Mouse (Mus musculus): ENCODE measurements around the gene Cyp2j13. TPM values are rescaled to one million over a fixed set of nuclear protein-coding genes. Genes with fewer than 3 reads are reported as not detected.
A peak's percentile ranks its signal among the peaks of the same experiment; 100 is the strongest.
"Not testable (repeated sequence)": the region's sequence is repeated elsewhere in the genome, so short reads cannot be mapped to it uniquely, and the experiment has no call there.

Cyp2j13 gene
- polyA plus RNA-seq (2014; fragmentation: Nextera tagmentation; extraction: Ambion mirVana) = not detected in 2 replicates

- Histone ChIP-seq H3K4me2 (ENCODE audit: low read length) (peak within 1 kb of the TSS; percentile 37), H3K9ac (ENCODE audit: low read length) (no peak within 1 kb of the TSS), H3K36me3 (ENCODE audit: control insufficient read depth, insufficient read depth, low read length) (no peaks in the 10 kb centered on the region), H3K27ac (ENCODE audit: low read depth) (no peak within 1 kb of the TSS), H3K4me1 (replicated peaks; ENCODE audit: control insufficient read depth, insufficient read depth, low read length) (no peaks in the 10 kb centered on the region), H3K9me3 (ENCODE audit: control insufficient read depth, low read length) (no peaks in the 10 kb centered on the region), H3K27me3 (replicated peaks; ENCODE audit: control insufficient read depth, insufficient read depth, low read length) (no peaks in the 10 kb centered on the region), H3K4me3 (ENCODE audit: low read depth, low read length) (no peak within 1 kb of the TSS)
- 9% methylated on average over 19 of the region's 20 CpGs for WGBS
- DNase-seq (ENCODE audit: low spot score) = no peak
- ATAC-seq (replicated peaks; ENCODE audit: low FRiP score, low TSS enrichment, low read depth) = peak; percentile 55; the same call in 1 of the 2 replicates
Observed at GRCm38 (mm10) chr4:96077261-96078125, at the start of gene Cyp2j13. Cyp2j13 (minus strand) TSS chr4:96077546.

DNA sequence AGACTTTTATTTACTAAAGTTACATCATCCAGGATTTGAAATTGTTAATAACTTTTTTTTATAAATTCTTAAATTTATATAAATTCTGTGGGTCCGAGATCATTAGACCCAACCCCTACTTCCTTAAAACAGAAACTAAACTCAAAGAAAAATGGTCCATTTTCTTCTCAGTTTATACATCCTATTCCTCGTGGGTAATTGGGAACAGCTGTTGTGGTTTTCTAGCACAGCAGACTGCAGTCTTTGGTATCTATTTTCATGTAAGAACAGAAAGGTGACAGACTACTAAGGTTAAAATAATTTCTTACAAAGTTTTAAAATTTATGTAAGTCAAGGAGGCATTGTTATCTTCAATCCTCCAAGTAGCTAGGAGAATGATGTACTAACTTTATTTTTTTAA lies 19.5 kb upstream of the Cyp2j13 start:
- Histone ChIP-seq H3K27me3 (replicated peaks; ENCODE audit: control insufficient read depth, insufficient read depth, low read length) (no peaks in the 10 kb centered on the region), H3K9me3 (ENCODE audit: control insufficient read depth, low read length) (no peaks in the 10 kb centered on the region), H3K9ac (ENCODE audit: low read length) (no peak overlapping the region), H3K4me3 (ENCODE audit: low read depth, low read length) (no peak overlapping the region), H3K4me1 (replicated peaks; ENCODE audit: control insufficient read depth, insufficient read depth, low read length) (no peaks in the 10 kb centered on the region), H3K36me3 (ENCODE audit: control insufficient read depth, insufficient read depth, low read length) (no peaks in the 10 kb centered on the region), H3K4me2 (ENCODE audit: low read length) (no peak overlapping the region), H3K27ac (ENCODE audit: low read depth) (no peak overlapping the region)
- no peak for DNase-seq (ENCODE audit: low spot score)
- WGBS = 48% methylated on average over 2 of the region's 2 CpGs
- ATAC-seq (replicated peaks; ENCODE audit: low FRiP score, low TSS enrichment, low read depth) = no peak

DNA sequence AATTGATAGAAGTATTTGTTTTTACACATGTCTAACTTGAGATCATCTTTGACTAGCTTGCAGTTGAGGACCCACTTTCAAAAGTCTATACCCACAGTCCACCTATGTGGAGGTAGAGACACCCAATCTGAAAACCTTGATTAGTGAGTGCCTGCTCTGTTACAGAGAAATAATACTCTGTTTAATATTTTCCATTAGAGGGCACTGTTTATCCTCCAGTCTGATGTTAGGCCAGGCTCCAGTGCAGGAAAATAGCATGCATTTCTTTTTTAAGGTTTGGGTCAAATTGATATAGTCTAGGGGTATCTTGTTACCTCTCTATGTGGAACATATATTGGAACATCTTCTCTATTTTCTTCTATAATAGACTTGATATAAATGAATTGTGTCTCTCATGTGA lies 14.5 kb upstream of the Cyp2j13 start:
- Histone ChIP-seq H3K4me1 (replicated peaks; ENCODE audit: control insufficient read depth, insufficient read depth, low read length) (no peaks in the 10 kb centered on the region), H3K9me3 (ENCODE audit: control insufficient read depth, low read length) (no peaks in the 10 kb centered on the region), H3K27ac (ENCODE audit: low read depth) (no peak overlapping the region), H3K4me3 (ENCODE audit: low read depth, low read length) (no peak overlapping the region), H3K27me3 (replicated peaks; ENCODE audit: control insufficient read depth, insufficient read depth, low read length) (no peaks in the 10 kb centered on the region), H3K36me3 (ENCODE audit: control insufficient read depth, insufficient read depth, low read length) (no peaks in the 10 kb centered on the region), H3K9ac (ENCODE audit: low read length) (no peak overlapping the region), H3K4me2 (ENCODE audit: low read length) (no peak overlapping the region)
- ATAC-seq (replicated peaks; ENCODE audit: low FRiP score, low TSS enrichment, low read depth) (no peak), DNase-seq (ENCODE audit: low spot score) (no peak)

GRCm38 (mm10) chr4:96089356-96090048 lies 12.2 kb upstream of the Cyp2j13 start:
- not testable (repeated sequence) for H3K4me2 ChIP-seq (ENCODE audit: low read length); ATAC-seq (replicated peaks; ENCODE audit: low FRiP score, low TSS enrichment, low read depth); DNase-seq (ENCODE audit: low spot score); H3K27me3 ChIP-seq (replicated peaks; ENCODE audit: control insufficient read depth, insufficient read depth, low read length); H3K9ac ChIP-seq (ENCODE audit: low read length); H3K4me3 ChIP-seq (ENCODE audit: low read depth, low read length); H3K27ac ChIP-seq (ENCODE audit: low read depth); H3K9me3 ChIP-seq (ENCODE audit: control insufficient read depth, low read length); H3K4me1 ChIP-seq (replicated peaks; ENCODE audit: control insufficient read depth, insufficient read depth, low read length); H3K36me3 ChIP-seq (ENCODE audit: control insufficient read depth, insufficient read depth, low read length)
- 65% methylated on average over 6 of the region's 6 CpGs for WGBS

DNA sequence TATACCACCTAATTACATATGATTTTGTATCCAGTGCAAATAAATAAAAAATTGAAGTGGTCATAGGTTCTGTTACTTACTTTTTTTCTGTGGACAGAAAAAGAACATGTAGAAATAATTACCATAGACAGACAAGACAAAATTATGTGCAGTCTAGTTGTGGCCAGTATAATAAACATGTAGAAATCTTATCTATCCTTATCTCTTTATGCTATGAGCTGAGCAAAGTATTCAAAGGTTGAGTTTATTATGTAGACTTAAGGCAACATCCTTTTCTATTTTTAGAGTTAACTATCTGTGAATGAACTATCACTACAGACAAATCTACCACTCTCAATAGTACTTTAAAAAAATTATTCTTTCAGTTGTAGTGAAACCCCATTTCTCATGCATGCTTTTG lies 962 bp upstream of the Cyp2j13 start:
- ATAC-seq (replicated peaks; ENCODE audit: low FRiP score, low TSS enrichment, low read depth) (no peak), DNase-seq (ENCODE audit: low spot score) (no peak)
- Histone ChIP-seq H3K4me1 (replicated peaks; ENCODE audit: control insufficient read depth, insufficient read depth, low read length) (no peaks in the 10 kb centered on the region), H3K9ac (ENCODE audit: low read length) (no peak overlapping the region), H3K4me2 (ENCODE audit: low read length) (no peak overlapping the region), H3K9me3 (ENCODE audit: control insufficient read depth, low read length) (no peaks in the 10 kb centered on the region), H3K36me3 (ENCODE audit: control insufficient read depth, insufficient read depth, low read length) (no peaks in the 10 kb centered on the region), H3K27me3 (replicated peaks; ENCODE audit: control insufficient read depth, insufficient read depth, low read length) (no peaks in the 10 kb centered on the region), H3K27ac (ENCODE audit: low read depth) (no peak overlapping the region), H3K4me3 (ENCODE audit: low read depth, low read length) (no peak overlapping the region)

- DNase-seq (ENCODE audit: low spot score) (no peak), ATAC-seq (replicated peaks; ENCODE audit: low FRiP score, low TSS enrichment, low read depth) (no peak)
- 83% methylated on average over 2 of the region's 2 CpGs for WGBS
Observed at GRCm38 (mm10) chr4:96062045-96062444, 15.3 kb downstream of the Cyp2j13 start.

GRCm38 (mm10) chr4:96060106-96060505 lies 17.2 kb downstream of the Cyp2j13 start:
- DNase-seq (ENCODE audit: low spot score) (no peak), ATAC-seq (replicated peaks; ENCODE audit: low FRiP score, low TSS enrichment, low read depth) (no peak)
- no peaks in the 10 kb centered on the region for H3K27me3 ChIP-seq (replicated peaks; ENCODE audit: control insufficient read depth, insufficient read depth, low read length)
- H3K27ac ChIP-seq (ENCODE audit: low read depth) = no peak overlapping the region
- H3K4me1 ChIP-seq (replicated peaks; ENCODE audit: control insufficient read depth, insufficient read depth, low read length) = no peaks in the 10 kb centered on the region
- 86% methylated on average over 2 of the region's 2 CpGs for WGBS
- no peaks in the 10 kb centered on the region for H3K9me3 ChIP-seq (ENCODE audit: control insufficient read depth, low read length)
- no peak overlapping the region for H3K4me2 ChIP-seq (ENCODE audit: low read length)
- H3K4me3 ChIP-seq (ENCODE audit: low read depth, low read length) = no peak overlapping the region
- no peak overlapping the region for H3K9ac ChIP-seq (ENCODE audit: low read length)
- H3K36me3 ChIP-seq (ENCODE audit: control insufficient read depth, insufficient read depth, low read length) = no peaks in the 10 kb centered on the region

More at GRCm38 (mm10) chr4:96062045-96062444, 15.3 kb downstream of the Cyp2j13 start:
- Histone ChIP-seq H3K27me3 (replicated peaks; ENCODE audit: control insufficient read depth, insufficient read depth, low read length) (no peaks in the 10 kb centered on the region), H3K4me3 (ENCODE audit: low read depth, low read length) (no peak overlapping the region), H3K9me3 (ENCODE audit: control insufficient read depth, low read length) (no peaks in the 10 kb centered on the region), H3K4me2 (ENCODE audit: low read length) (no peak overlapping the region), H3K36me3 (ENCODE audit: control insufficient read depth, insufficient read depth, low read length) (no peaks in the 10 kb centered on the region), H3K4me1 (replicated peaks; ENCODE audit: control insufficient read depth, insufficient read depth, low read length) (no peaks in the 10 kb centered on the region), H3K27ac (ENCODE audit: low read depth) (no peak overlapping the region), H3K9ac (ENCODE audit: low read length) (no peak overlapping the region)

DNA sequence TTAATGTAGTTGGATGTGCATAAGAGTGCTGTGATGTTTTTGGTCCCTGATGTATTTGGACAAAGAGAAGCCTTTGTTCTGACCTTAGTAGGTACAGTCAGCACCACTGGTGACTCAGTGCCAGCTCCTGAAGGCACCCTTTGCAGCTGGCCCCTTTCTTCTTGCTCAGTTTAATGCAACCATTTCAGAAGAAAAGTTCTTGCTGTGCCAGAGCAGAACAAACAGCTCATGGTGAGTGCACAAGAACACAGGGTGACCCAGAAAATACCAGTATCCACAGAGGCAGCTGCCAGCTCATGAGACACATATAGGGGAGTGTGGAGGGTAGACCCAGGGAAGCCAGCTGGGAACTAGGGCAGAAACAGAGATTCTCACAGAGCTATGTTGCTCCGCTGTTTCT lies 48.9 kb downstream of the Cyp2j13 start:
- no peaks in the 10 kb centered on the region for H3K4me1 ChIP-seq (replicated peaks; ENCODE audit: control insufficient read depth, insufficient read depth, low read length)
- no peak overlapping the region for H3K9ac ChIP-seq (ENCODE audit: low read length)
- no peak for DNase-seq (ENCODE audit: low spot score)
- WGBS = 84% methylated on average over 1 of the region's 1 CpGs
- H3K36me3 ChIP-seq (ENCODE audit: control insufficient read depth, insufficient read depth, low read length) = no peaks in the 10 kb centered on the region
- H3K27me3 ChIP-seq (replicated peaks; ENCODE audit: control insufficient read depth, insufficient read depth, low read length) = no peaks in the 10 kb centered on the region
- H3K4me3 ChIP-seq (ENCODE audit: low read depth, low read length) = no peak overlapping the region
- H3K9me3 ChIP-seq (ENCODE audit: control insufficient read depth, low read length) = no peaks in the 10 kb centered on the region
- no peak overlapping the region for H3K4me2 ChIP-seq (ENCODE audit: low read length)
- no peak overlapping the region for H3K27ac ChIP-seq (ENCODE audit: low read depth)
- no peak for ATAC-seq (replicated peaks; ENCODE audit: low FRiP score, low TSS enrichment, low read depth)
